Mouse (Mus musculus) thymus, adult 2 months (tissue): ENCODE measurements around the gene Trim34a.

Experiments used
- CTCF ChIP-seq: fragments of 200-500 bp; IDR thresholded peaks from 2 replicates; pipeline ENCODE4 v1.5.1; 2012; ENCODE audit warnings: mild to moderate bottlenecking, control low read depth, low read length, moderate library complexity, borderline replicate concordance; ENCODE audit not compliant: control insufficient read depth, poor library complexity, insufficient read depth; ENCODE audit errors: extremely low read depth
- POLR2A ChIP-seq: fragments of 200-500 bp; IDR thresholded peaks from 2 replicates; pipeline ENCODE4 v1.6.1; 2012; ENCODE audit warnings: mild to moderate bottlenecking, low read length, control low read depth, moderate library complexity; ENCODE audit not compliant: control insufficient read depth, poor library complexity, insufficient read depth; ENCODE audit errors: extremely low read depth

DNA sequence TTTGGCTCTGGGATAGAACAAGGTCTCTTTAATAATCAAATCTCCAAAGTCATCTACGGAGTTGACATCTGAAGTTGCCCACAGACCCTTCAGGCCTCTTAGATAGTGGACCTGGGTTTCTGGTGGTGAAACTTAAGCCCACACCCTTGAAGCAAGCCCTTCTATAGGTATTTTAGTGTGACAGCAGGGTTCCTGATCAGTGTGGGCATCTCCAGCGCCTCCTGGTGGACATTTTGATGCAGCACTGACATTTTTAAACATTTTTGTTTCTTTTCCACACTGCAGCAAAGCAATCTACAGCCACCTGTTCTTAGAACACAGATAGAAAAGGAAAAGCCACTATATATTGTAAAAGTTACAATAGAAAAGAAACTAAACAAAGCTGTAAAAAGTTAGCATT, 13.1 kb upstream of the Trim34a start:
- TF ChIP-seq CTCF (no peak), POLR2A (no peak)
